Mouse (Mus musculus) adrenal gland, postnatal 36 days (tissue): ENCODE results near the gene Pidd1. TPM values are rescaled to one million over a fixed set of nuclear protein-coding genes. Genes with fewer than 3 reads are reported as not detected.

Experiments used
- DNase-seq, 2 experiments: peaks; one replicate each; pipeline ENCODE4 v3.0.0; 2021; ENCODE audit warnings: mixed read lengths in 1 of 2
- long read RNA-seq, 2 experiments: library from polyadenylated mRNA; stranded (forward); transcript quantifications; one replicate each; pipeline ENCODE4 v2.0.0; 2021; ENCODE audit warnings: borderline sequencing depth in 2 of 2
- total RNA-seq, 2 experiments: library from RNA; stranded (reverse); gene quantifications; 2 replicates each; pipeline ENCODE4 v1.2.3; 2021

Gene Pidd1
- 1 to 10 TPM; 1.5 to 2.3 TPM for total RNA-seq
- long read RNA-seq, experiment 1, partial matches to known transcripts = 1 of 1 reads
- long read RNA-seq, experiment 1, other reads (novel, unspliced or antisense) = 0 of 1 reads
- long read RNA-seq, experiment 2, partial matches to known transcripts = 0 of 1 reads
- long read RNA-seq, experiment 2, other reads (novel, unspliced or antisense) = 1 of 1 reads

DNA sequence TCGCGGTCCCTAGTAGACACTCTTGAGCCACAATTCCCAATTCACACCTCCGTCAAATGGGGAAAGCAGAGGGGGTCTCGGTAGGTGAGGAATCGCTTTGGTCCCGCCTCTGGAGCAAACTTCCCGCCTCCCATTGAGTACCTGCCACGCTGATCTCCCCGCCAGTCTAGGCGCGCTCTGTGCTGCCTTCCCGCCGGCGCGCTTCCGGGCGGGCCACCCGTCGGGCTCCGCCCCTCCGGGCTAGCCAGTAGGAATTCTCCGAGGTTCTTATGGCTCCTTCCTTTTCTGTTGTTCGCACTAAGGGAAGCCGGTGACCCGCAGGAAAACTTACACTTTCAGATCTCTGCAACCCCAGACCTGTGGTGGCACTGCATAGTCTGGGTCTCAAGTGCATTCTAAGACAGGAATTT lies at the start of gene Pidd1:
Gene Pidd1, minus strand, starts transcription at position 198 of the 410 bp plus-strand sequence.
- DNase-seq = peak; percentile 85 to 90

DNA sequence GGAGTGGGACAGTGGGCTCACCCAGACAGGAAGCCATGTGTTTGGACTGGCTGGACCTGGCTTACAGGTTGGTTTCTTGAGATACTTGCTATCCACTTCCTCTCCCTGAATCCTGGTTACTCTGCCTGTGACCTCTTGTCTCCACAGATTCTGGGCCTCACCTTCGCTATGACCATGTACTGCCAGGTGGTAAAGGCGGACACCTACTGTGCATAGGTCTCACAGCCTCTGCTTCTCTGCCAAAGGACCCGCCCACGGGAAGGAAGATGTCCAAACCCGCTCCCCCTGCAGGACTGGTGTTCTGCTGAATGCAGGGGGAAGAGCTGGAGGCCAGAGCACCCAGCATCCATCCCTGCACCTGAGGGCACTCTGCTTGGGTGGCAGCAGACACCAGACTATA lies 48.9 kb upstream of the Pidd1 start:
- DNase-seq = no peak

DNA sequence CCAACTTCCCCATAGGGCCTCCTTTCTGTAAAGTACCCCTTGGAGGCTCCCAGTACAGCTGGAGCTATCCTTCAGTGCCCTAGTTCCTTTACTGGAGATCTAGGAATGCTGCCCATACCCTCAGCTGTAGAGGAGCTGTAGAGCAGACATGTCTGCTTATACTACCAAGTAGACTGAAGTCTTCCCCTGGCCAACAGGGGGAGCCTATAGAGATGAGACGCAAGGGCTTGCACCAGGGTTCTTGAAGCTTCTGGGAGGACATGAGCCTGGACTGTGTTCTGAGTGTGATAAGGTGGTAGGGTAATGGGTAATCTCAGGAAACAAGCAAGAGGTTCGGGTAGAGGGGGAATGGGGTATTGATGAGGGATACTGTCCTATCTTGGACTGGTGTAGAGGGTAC lies 47.3 kb upstream of the Pidd1 start:
- no peak for DNase-seq

DNA sequence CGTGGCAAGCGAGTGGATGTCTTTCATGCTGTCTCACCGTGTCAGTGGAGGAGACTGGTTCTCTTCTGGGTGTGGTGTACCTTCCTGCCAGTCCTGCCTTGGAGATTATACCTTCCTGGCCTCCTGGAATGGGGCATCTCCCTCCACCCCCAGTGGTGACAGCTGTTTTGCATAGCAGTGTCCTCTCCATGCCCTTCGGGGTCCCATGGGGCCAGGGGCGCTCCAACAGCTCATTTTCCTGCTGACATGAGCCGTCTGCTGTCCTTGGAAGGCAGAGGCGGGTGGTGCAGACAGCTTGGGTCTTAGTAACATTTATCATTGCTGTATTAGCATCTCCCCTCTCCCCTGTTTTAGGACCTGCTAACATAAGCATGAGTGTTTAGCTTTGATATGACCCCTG lies 43.3 kb upstream of the Pidd1 start:
- no peak for DNase-seq

DNA sequence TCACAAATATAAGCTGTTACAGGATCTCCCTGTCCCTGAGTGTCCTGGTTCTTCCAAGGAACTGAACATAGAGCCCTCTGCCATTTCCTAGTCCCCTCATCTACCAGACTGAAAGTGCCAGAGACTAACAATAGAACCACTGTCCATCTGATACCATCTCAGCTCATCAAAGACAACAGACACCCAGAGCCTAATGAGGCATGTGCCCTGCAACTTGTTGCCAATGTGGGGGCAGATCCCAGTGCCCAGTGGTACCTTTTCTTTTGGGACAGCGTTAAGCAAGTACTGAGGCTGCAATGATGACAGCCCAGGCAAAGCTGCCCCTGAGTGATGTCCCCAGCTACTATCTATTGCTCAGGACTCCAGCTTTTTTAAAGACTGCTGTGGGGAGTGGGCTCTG lies 42.4 kb upstream of the Pidd1 start:
- DNase-seq = no peak

DNA sequence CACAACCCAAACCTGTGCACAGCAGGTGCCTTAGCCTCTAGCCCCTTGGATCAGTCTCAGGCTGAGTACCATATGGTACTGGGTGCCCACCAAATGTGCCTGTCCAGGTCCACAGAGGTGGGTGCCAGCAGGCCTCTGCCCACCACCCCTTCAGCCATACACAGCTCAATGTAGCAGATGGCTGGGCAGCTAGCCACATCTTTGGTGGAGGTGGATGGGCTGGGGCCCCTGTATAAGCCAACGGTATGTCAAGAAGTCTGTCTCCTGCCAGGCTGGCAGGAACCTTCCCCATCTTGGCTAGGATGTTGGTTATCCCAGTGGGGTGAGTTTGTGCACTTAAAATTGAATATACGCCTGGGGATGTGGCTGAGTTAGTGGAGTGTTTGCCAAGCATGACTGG lies 41.8 kb upstream of the Pidd1 start:
- no peak for DNase-seq

DNA sequence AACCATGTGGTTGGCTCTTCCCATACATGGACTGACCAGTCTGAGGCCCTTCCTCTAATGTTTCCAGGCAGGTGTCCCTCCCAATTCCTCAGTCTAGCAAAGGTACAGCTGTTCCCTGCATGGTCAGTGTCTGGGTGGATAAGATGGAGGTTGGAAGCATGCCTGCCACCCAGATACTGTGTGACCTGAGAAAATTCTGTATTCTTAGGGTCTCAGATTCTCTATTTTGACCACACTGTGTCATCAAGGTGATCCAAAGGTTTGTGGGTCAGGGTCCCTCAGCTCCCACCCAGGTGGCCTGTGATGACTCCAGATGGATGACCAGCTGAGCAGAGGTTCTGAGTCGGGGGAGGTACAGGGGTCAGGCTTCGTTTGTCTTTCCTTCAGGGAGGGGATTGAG lies 41.4 kb upstream of the Pidd1 start:
- DNase-seq = no peak

DNA sequence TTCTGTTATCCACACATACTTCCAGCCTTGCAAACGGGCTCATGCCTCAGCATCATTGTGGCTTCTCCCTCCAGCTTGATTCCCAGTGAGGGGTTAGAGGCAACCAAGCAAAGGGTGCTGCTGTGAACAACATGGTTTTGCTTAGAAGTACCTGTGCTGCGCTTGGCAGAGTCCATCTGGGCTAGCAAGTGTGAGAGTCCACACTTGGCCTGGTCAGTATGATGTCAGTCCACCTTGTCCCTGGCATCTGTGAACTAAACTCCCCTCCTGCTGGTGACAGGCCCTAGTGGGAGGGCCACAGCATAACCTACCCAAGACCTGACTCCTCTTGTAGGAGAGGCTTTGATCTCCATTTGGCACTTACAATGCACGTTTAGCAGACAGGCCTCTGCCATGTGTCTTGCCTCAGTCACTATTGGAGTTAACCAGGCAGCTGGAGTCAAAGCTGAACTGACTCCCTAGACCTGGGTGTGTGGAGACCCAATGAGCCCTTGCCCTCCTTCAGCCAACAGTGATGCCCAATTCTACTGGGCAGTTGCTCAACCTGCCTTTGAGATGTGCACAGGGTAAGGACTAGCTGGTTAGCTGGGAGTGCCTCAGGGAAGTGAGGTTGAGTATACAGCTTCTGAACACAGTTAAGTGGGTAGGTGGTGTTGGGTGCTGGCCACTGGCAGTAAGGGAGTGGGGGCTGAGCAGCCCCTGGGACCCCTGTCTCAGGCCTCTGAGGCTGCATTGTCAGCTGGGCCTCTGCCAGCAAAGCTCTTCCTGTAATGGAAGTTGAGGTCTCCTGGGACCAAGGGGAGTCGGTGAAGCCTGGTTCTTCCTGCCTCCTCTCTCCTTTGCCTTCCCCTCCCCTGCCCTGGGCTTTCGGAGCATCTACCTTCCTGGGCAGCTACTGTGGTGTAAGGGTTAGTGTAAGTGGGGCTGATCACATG lies 40.6 kb upstream of the Pidd1 start:
- DNase-seq = no peak

DNA sequence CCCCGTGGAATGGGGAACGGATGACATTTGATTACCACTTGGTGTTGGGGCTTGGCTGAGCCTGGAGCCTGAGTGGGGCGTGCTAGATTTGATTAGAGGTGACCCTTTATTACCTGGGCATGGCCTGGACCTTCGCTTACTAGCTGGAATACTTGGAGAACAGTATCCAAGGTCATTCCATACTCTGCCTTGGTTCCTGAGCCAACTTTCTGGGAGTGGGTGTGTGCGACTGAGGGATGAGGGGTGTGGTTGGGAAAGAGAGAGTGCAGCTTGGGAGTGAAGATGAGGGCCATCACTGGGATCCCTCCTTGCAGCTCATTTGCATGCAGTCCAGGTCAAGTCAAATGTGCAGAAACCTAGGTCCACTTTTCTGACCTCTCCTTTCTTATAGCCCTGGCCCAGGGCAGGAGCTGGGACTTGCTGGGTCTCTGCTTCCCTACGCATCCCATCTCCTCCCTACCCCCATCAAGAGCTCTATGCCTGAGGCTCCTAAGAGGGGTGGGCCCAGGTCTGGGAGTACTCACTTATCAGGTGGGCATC lies 39.4 kb upstream of the Pidd1 start:
- no peak for DNase-seq

DNA sequence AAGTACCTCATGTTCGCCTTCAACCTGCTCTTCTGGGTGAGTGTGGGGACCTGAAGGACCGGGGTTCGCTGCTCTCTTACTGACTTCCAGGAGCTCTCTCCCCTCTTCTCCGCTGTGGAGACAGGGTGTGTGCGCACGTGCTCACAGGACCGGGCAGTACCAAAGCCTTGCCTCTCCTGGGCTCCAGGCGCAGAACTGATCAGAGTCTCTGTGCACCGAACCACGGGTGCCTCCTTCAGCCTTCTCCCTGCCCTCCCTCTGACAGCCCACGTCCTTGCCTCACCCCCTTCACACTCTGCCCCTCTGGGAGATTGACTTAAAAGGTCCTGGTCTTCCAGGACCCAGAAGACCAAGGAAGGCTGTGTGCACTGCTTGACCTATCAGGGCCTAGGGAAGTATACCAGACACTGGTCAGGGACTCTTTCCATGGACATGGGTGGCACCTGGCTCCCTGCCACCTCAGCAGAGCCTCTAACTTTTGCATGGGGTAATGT lies 38.8 kb upstream of the Pidd1 start:
- DNase-seq = no peak

DNA sequence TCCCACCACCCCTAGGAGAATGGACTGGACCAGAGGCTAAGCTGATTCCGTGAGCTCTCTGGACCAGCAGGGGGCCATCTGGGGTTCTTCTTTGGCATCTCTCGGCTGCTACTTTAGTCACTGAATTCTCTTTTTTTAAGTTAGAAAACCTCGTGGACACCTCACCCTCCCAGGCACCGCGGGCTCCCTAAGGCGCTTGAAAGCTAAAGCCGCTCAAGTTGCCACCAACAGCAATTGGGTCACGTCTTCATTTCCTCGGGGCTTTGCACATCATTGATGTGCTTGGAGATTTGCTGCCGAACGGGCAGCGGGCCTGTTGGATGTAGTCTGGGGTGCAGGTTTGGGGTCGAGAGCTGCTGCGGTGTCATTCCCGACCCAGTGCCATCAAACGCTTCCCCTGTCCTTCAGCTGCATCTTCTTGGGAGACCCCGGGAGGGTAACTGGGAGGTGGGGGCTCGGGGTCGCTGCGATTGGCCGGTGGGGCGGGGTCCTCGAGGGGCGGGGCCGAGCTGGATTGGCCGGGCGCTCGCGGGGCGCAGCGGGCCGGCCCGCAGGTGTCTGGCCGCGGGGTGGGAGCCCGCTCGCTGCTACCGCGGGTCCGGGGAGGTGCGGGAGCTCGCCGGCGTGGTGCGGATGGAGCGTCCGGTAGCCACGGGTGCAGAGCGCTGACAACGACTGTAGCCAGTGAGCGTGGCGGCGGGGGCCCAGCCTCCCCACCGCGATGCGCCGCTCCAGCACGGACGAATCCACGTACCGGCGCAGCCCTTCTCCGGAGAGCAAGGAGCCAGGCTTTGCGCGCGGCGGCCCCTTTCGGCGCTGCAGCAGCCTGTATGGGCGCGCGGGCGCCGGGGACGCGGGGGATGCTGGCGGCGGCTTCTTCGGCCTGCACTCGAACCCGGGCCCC lies 37.9 kb upstream of the Pidd1 start:
- DNase-seq = peak in 1 of 2 experiments; percentile 74

DNA sequence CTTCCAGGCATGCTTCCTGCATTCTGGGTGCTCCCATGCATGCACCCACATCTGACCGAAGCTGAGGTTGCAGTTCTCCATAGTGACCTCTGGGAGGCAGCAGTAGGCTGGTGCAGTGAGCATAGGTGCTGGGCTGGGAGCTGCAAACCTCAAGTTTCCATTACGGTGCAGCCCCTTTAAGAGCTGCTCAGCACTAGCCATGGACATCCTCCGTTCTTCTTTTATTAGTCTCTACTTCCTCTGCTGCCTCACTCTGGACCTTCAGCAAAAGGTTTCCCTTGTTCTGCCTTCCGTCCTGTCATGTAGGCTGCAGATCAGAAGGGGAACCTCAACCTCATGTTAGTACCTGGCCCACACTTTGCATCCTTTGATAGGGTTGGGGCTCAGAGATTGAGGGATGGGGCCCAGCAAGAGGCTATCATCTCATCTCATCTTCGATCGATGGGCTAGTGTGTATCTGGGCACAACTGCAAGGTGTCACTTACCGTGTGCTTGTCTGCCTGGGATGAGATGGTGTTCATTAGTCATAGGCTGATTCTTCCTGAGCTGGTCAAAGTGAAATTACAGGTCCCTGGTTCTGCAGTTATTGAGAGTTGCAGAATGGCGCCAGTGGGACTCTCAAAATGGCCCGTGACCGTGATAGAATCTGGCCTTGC lies 37.1 kb upstream of the Pidd1 start:
- peak; percentile 66 to 77 for DNase-seq

DNA sequence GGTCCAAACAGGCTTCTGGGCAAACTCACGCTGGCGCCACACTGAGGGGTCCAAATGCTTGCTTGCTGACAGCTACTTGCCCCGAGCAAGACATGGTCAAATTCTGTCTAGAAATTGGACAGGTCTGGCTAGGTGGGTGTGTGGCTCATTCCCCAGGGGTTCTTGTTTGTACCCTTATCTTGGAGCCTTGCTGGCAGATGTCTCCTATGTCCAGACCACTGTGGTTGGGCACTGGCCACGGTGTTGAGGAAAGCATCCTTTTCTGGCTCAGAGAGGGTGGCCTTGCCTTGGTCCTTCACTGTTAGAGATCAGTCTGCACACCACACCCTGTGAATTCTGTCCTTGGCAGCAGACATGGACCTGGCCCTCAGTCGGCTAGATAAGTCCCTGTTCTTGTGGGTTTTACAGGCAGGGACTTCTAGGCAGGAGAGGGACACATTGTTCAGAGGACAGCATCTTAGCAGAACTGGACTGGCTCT lies 34.5 kb upstream of the Pidd1 start:
- DNase-seq = peak in 1 of 2 experiments; percentile 67

DNA sequence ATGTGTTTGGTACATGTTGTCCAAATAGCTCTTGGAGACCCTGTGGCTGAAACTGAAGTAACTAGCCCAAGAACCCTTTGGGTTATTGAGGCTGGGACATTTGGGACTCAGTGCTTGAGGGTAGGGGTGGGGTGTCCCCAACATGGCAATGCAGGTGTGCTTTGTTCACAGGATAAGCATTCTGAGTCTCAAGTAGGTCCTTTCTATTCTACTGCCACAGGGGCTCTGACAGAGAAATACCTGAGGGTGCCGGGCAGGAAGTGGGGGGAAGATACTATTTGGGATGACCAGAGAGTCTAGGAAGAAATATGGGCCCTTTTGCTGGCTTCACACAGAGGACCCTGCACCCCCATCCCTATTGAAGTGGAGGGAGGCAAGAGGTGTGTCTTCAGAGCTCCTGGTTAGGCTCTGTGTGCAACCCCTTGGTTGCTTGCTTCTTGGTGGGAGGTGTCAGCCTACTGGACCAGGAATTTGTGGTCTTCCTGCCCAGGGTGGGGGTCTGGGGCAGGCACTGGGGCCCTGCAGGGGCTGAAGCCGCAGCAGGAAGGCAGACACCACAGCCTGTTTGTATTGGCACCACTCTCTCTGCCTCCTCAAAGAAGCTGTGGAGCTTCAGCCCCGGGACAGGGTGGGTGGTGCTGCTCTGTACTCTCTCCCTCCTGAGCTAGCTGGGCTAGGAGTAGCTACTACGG lies 33.9 kb upstream of the Pidd1 start:
- DNase-seq = no peak

DNA sequence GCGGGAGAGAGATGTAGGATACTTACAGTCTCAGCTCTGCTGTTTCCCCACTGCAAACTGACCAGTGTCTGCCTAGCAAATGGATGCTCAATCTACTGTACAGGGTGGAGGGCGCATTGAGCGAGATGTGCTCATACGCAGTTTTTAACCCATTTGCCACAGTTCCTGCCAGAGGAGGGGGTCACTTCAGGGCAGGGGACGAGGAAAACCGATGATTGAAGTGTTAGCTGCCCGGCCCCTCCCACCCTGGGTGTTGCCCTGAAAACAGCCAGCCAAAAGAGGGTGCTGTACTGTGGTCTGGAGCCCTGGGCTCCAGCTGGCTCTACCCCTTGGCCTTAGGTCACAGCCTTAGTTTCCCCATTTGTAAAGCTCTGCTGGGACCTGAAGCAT lies 33.2 kb upstream of the Pidd1 start:
- DNase-seq = peak in 1 of 2 experiments; percentile 64

DNA sequence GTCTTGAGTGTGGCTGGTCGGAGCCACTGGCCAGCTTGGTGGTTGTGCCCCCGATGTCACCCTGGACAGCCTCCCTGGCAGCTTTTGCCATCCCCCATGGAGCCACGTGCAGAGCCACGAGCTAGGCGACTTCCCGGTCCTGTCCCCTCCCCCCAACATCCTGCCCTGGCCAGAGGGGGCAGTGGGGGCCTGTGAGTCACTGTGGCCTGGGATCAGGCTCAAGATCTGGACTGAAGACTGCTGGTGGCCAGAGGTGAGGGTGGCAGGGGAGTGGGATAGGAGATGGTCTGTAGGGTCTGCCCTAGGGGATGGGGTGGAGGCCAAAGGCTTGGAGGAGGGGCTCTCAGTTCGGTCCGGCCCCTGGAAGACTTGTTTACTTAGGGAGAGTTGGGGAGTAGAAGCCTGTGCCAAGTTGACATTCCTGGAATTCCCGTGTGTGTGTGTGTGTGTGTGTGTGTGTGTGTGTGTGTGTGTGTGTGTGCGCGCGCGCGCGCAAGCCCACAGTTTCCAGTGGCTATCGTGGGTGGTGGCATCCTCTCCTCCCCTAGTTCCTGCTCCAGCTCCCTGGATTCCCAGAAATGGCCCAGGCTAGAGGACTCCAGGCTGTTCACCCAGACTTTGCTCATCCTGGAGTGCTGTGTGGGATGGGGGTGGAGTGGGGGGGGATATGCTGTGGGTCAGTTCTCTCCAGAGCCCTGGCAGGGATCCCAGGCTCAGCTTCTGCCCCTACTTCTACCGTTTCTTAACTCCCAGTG lies 32.6 kb upstream of the Pidd1 start:
- DNase-seq = peak; percentile 93 to 96

DNA sequence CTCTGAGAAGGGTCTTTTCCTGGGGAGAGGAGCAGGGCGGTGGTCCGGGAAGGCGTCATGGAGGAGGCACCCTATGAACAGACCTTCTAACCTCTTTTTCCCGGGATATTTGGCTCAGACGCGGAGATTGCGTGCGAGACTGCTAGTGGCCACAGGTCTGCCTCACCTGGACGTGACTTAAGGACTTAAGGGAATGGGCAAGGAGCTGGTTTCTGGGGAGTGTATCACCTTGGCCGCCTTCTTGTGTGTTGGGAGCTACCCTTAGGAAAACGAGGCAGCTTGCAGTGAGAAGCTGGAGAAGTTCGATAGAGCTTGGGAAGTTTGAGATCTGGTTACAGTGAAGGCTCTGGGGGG lies 32.0 kb upstream of the Pidd1 start:
- DNase-seq = no peak

DNA sequence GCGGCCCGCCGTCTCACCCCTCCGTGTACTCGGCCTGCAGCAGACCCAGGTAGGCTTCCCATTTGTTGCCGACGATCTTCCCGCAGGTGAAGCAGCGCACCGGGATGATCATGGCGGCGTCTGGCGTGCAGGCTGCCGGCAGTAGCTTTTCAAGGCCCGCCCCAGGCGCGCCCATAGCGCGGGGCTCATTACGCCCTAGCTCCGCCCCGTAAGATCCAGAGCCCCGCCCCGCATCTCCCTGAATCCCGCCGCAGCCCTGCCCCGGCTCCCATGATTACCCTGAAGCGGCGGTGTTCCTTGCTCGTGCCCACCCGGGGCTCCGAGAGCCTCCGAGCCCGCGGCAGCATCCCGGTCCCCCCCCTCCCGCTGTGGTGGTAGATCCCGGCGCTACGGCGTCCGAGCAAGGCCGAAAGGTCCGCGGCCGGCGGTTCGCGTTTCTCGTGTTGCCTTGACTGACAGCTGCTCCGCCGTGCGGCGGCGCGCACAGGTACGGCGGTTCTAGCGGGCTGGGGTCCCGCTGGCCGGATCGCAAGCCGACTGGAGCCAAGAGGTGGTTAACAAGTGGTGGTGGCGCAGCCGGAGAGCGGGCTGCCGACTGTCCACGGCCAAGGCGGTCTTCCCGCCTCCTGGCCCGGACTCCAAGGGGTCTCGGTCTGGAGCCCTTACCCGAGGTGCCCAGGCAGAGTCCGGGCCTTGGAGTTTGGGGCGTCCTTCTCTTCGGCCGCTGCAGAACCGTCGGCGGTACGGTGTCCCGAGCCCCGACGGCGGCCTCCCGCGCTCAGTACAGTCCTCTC lies 31.4 kb upstream of the Pidd1 start, which contains the start of the genes Polr2l and Tspan4:
Gene Polr2l, minus strand, starts transcription at position 122 of the 794 bp plus-strand sequence.
Gene Tspan4, plus strand, starts transcription at position 230 of the 794 bp plus-strand sequence.
- DNase-seq = peak; percentile 87 to 92

DNA sequence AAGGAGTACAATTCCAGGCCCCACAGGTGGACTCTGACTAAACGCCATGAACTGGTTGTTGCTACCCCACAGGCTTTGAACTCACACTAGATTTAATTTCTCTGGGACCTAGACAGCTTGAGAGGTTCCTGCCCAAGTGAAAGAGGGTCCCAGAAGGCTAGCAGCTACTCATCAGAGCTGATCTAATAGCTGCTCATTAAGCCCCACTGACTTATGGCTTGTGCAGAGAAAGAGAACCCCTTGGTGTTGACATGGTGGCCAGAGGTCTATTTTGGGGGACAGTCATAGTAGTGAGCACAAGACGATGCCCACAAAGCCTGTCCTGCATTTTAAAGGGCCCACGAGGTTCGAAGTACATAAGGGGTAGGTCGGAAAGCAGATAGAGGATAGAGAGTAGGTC lies 30.3 kb upstream of the Pidd1 start:
- no peak for DNase-seq
